Mouse (Mus musculus) heart, embryonic 16.5 days (tissue): ENCODE results near the gene Uhrf1bp1l. TPM values are rescaled to one million over a fixed set of nuclear protein-coding genes. Genes with fewer than 3 reads are reported as not detected.
"Not testable (repeated sequence)": the region's sequence is repeated elsewhere in the genome, so short reads cannot be mapped to it uniquely, and the experiment has no call there.

ENCODE experiments used
- ATAC-seq: fragments of 200-750 bp; cut with Nextera tagmentation; replicated peaks from 2 replicates; pipeline ENCODE4 v1.8.0; 2017; ENCODE audit warnings: moderate number of reproducible peaks; ENCODE audit not compliant: insufficient read depth, low FRiP score; ENCODE audit errors: extremely low read depth
- H3K27ac ChIP-seq: fragments of 300-500 bp; sonication (generic); 2 replicates; pipeline ENCODE4 v1.5.1; 2014; ENCODE audit warnings: mild to moderate bottlenecking, low read length, control low read depth, moderate library complexity
- H3K27me3 ChIP-seq: fragments of 300-500 bp; sonication (generic); 2 replicates; pipeline ENCODE4 v1.6.1; 2014; ENCODE audit warnings: low read length, mixed read lengths; ENCODE audit not compliant: control insufficient read depth, insufficient read depth
- H3K36me3 ChIP-seq: fragments of 300-500 bp; sonication (generic); 2 replicates; pipeline ENCODE4 v1.6.1; 2014; ENCODE audit not compliant: control insufficient read depth, insufficient read depth
- H3K4me1 ChIP-seq: fragments of 300-500 bp; sonication (generic); 2 replicates; pipeline ENCODE4 v1.6.1; 2014; ENCODE audit warnings: low read length, mixed read lengths; ENCODE audit not compliant: control insufficient read depth, insufficient read depth
- H3K4me2 ChIP-seq: fragments of 300-500 bp; sonication (generic); 2 replicates; pipeline ENCODE4 v1.6.1; 2014; ENCODE audit warnings: low read depth, mild to moderate bottlenecking, control low read depth, low read length
- H3K4me3 ChIP-seq: fragments of 300-500 bp; sonication (generic); 2 replicates; pipeline ENCODE4 v1.5.1; 2014; ENCODE audit warnings: mild to moderate bottlenecking, control low read depth, low read length
- H3K9ac ChIP-seq: fragments of 300-500 bp; sonication (generic); 2 replicates; pipeline ENCODE4 v1.6.1; 2014; ENCODE audit warnings: low read length, control low read depth
- H3K9me3 ChIP-seq: fragments of 300-500 bp; sonication (generic); replicated peaks from 2 replicates; pipeline ENCODE4 v1.6.1; 2016; ENCODE audit warnings: low read length; ENCODE audit not compliant: control insufficient read depth
- WGBS: fragments of 180-500 bp; shearing (Covaris S2); extraction: QIAGEN DNeasy Blood & Tissue Kit; methylation state at CpG from one replicate; pipeline ENCODE4 v1.1.7; 2014; 5-methylcytosine and 5-hydroxymethylcytosine counted together
- polyA plus RNA-seq: library from polyadenylated mRNA; unstranded; fragments of >200 nt; fragmentation: Nextera tagmentation; extraction: Ambion mirVana; gene quantifications from 2 replicates; pipeline ENCODE4 v1.2.1, GENCODE M21; 2015

Uhrf1bp1l gene
- 19.9 and 22.9 TPM in 2 replicates for polyA plus RNA-seq

GRCm38 (mm10) chr10:89744871-89745665 is at the start of gene Uhrf1bp1l:
TSS of gene Uhrf1bp1l (plus strand) at chr10:89744991.
- H3K27me3 ChIP-seq: no peaks in the 10 kb centered on the region
- under 1% methylated on average over 81 of the region's 85 CpGs for WGBS
- ATAC-seq: peak; percentile 96

GRCm38 (mm10) chr10:89695194-89695911 is 49.4 kb upstream of the Uhrf1bp1l start:
- Histone ChIP-seq H3K36me3 (no peaks in the 10 kb centered on the region), H3K4me1 (no peaks in the 10 kb centered on the region), H3K4me2 (peak overlapping the region; percentile 26; the same call in 1 of the 2 replicates), H3K27me3 (no peaks in the 10 kb centered on the region), H3K9ac (no peak overlapping the region), H3K27ac (no peak overlapping the region), H3K9me3 (no peaks in the 10 kb centered on the region), H3K4me3 (no peak overlapping the region)
- WGBS: 62% methylated on average over 20 of the region's 20 CpGs
- ATAC-seq: no peak

More at GRCm38 (mm10) chr10:89744871-89745665, at the start of gene Uhrf1bp1l:
- Histone ChIP-seq H3K4me2 (peak within 1 kb of the TSS; percentile 76), H3K9ac (peak within 1 kb of the TSS; percentile 98), H3K9me3 (no peaks in the 10 kb centered on the region), H3K36me3 (no peaks in the 10 kb centered on the region), H3K4me3 (peak within 1 kb of the TSS; percentile 100), H3K4me1 (peaks cover 15% of the 10 kb centered on the region), H3K27ac (peak within 1 kb of the TSS; percentile 94)

- H3K36me3 ChIP-seq, H3K9me3 ChIP-seq, H3K27ac ChIP-seq, ATAC-seq, H3K4me3 ChIP-seq, H3K9ac ChIP-seq, H3K4me1 ChIP-seq, H3K27me3 ChIP-seq, H3K4me2 ChIP-seq: not testable (repeated sequence)
- WGBS: 70% methylated on average over 2 of the region's 2 CpGs
Observed at GRCm38 (mm10) chr10:89696270-89696669, 48.5 kb upstream of the Uhrf1bp1l start.

GRCm38 (mm10) chr10:89697956-89698355 is 46.8 kb upstream of the Uhrf1bp1l start:
- Histone ChIP-seq H3K9ac (no peak overlapping the region), H3K9me3 (no peaks in the 10 kb centered on the region), H3K4me3 (no peak overlapping the region), H3K27me3 (no peaks in the 10 kb centered on the region), H3K36me3 (no peaks in the 10 kb centered on the region), H3K27ac (no peak overlapping the region), H3K4me2 (no peak overlapping the region), H3K4me1 (no peaks in the 10 kb centered on the region)
- no peak for ATAC-seq
- 89% methylated on average over 3 of the region's 3 CpGs for WGBS

- Histone ChIP-seq H3K36me3 (no peaks in the 10 kb centered on the region), H3K27me3 (no peaks in the 10 kb centered on the region), H3K27ac (no peak overlapping the region), H3K4me3 (no peak overlapping the region), H3K9me3 (no peaks in the 10 kb centered on the region), H3K4me1 (no peaks in the 10 kb centered on the region), H3K4me2 (no peak overlapping the region), H3K9ac (no peak overlapping the region)
- 44% methylated on average over 5 of the region's 5 CpGs for WGBS
- ATAC-seq: no peak
Observed at GRCm38 (mm10) chr10:89703042-89703441, 41.7 kb upstream of the Uhrf1bp1l start.

GRCm38 (mm10) chr10:89707397-89707796 is 37.4 kb upstream of the Uhrf1bp1l start:
- H3K27ac ChIP-seq: no peak overlapping the region
- ATAC-seq: no peak
- 81% methylated on average over 3 of the region's 3 CpGs for WGBS

GRCm38 (mm10) chr10:89708720-89709119 is 36.1 kb upstream of the Uhrf1bp1l start:
- 34% methylated on average over 10 of the region's 10 CpGs for WGBS
- Histone ChIP-seq H3K36me3 (peaks cover 21% of the 10 kb centered on the region), H3K9me3 (no peaks in the 10 kb centered on the region), H3K9ac (no peak overlapping the region), H3K27ac (no peak overlapping the region), H3K27me3 (no peaks in the 10 kb centered on the region), H3K4me3 (peak overlapping the region; percentile 31), H3K4me1 (no peaks in the 10 kb centered on the region), H3K4me2 (peak overlapping the region; percentile 60)
- peak; percentile 72 for ATAC-seq

More at GRCm38 (mm10) chr10:89707397-89707796, 37.4 kb upstream of the Uhrf1bp1l start:
- Histone ChIP-seq H3K9ac (no peak overlapping the region), H3K4me1 (no peaks in the 10 kb centered on the region), H3K4me2 (no peak overlapping the region), H3K27me3 (no peaks in the 10 kb centered on the region), H3K36me3 (peaks cover 13% of the 10 kb centered on the region), H3K9me3 (no peaks in the 10 kb centered on the region), H3K4me3 (no peak overlapping the region)

- Histone ChIP-seq H3K27ac (no peak overlapping the region), H3K9me3 (no peaks in the 10 kb centered on the region), H3K36me3 (peaks cover 35% of the 10 kb centered on the region), H3K4me3 (no peak overlapping the region), H3K27me3 (no peaks in the 10 kb centered on the region), H3K4me2 (no peak overlapping the region), H3K9ac (no peak overlapping the region), H3K4me1 (no peaks in the 10 kb centered on the region)
- 86% methylated on average over 10 of the region's 10 CpGs for WGBS
- no peak for ATAC-seq
Observed at GRCm38 (mm10) chr10:89714910-89715309, 29.9 kb upstream of the Uhrf1bp1l start.

- Histone ChIP-seq H3K4me3 (no peak overlapping the region), H3K9ac (no peak overlapping the region), H3K36me3 (peaks cover 23% of the 10 kb centered on the region), H3K27me3 (no peaks in the 10 kb centered on the region), H3K9me3 (no peaks in the 10 kb centered on the region), H3K4me2 (no peak overlapping the region), H3K4me1 (no peaks in the 10 kb centered on the region), H3K27ac (no peak overlapping the region)
- ATAC-seq: no peak
Observed at GRCm38 (mm10) chr10:89720252-89720651, 24.5 kb upstream of the Uhrf1bp1l start.
